Mouse (Mus musculus) c-Kit-positive CD71-positive TER-119-negative erythroid progenitor cells, embryonic 14.5 days (primary cell): ENCODE data around the gene Spx.

Experiments used
- DNase-seq: peaks from one replicate; pipeline ENCODE4 v3.0.0-alpha.2; 2013; ENCODE audit warnings: low read depth

The Spx gene

GRCm38 (mm10) chr6:142412906-142413491 lies at the start of gene Spx:
TSS of gene Spx (plus strand) at chr6:142413441.
- no peak for DNase-seq

- no peak for DNase-seq
Measured at GRCm38 (mm10) chr6:142365742-142366472, 47.3 kb upstream of the Spx start.

GRCm38 (mm10) chr6:142366473-142367018 lies 46.7 kb upstream of the Spx start:
- DNase-seq, result no peak

- DNase-seq, result no peak
Measured at GRCm38 (mm10) chr6:142367565-142367964, 45.7 kb upstream of the Spx start.

- DNase-seq, result no peak
Measured at GRCm38 (mm10) chr6:142369568-142369967, 43.7 kb upstream of the Spx start.

GRCm38 (mm10) chr6:142377081-142377480 lies 36.2 kb upstream of the Spx start:
- DNase-seq, result no peak

GRCm38 (mm10) chr6:142378576-142379330 lies 34.5 kb upstream of the Spx start:
- DNase-seq, result no peak

GRCm38 (mm10) chr6:142379961-142380360 lies 33.3 kb upstream of the Spx start:
- no peak for DNase-seq

- DNase-seq, result no peak
Measured at GRCm38 (mm10) chr6:142381615-142382014, 31.6 kb upstream of the Spx start.

GRCm38 (mm10) chr6:142384521-142384920 lies 28.7 kb upstream of the Spx start:
- no peak for DNase-seq

- peak; percentile 55 for DNase-seq
Measured at GRCm38 (mm10) chr6:142386285-142387010, 26.8 kb upstream of the Spx start.

- peak; percentile 85 for DNase-seq
Measured at GRCm38 (mm10) chr6:142387011-142387754, 26.1 kb upstream of the Spx start, which contains the start of the genes Recql and Golt1b. TSS of gene Recql (minus strand) at chr6:142387087. TSS of gene Golt1b (plus strand) at chr6:142387221.

- DNase-seq, result peak; percentile 13
Measured at GRCm38 (mm10) chr6:142387755-142388271, 25.4 kb upstream of the Spx start.

- DNase-seq, result no peak
Measured at GRCm38 (mm10) chr6:142389101-142389500, 24.1 kb upstream of the Spx start.

- DNase-seq, result no peak
Measured at GRCm38 (mm10) chr6:142392312-142392711, 20.9 kb upstream of the Spx start.

GRCm38 (mm10) chr6:142394669-142395068 lies 18.6 kb upstream of the Spx start:
- DNase-seq, result no peak

- DNase-seq, result no peak
Measured at GRCm38 (mm10) chr6:142395756-142396155, 17.5 kb upstream of the Spx start.

- no peak for DNase-seq
Measured at GRCm38 (mm10) chr6:142411140-142411539, 2.1 kb upstream of the Spx start.

- DNase-seq, result no peak
Measured at GRCm38 (mm10) chr6:142413845-142414244, 604 bp downstream of the Spx start.

- no peak for DNase-seq
Measured at GRCm38 (mm10) chr6:142414597-142414996, 1.4 kb downstream of the Spx start.

GRCm38 (mm10) chr6:142424976-142425375 lies 11.7 kb downstream of the Spx start:
- no peak for DNase-seq
